Mouse (Mus musculus): ENCODE results near the gene Cfap43. TPM values are rescaled to one million over a fixed set of nuclear protein-coding genes. Genes with fewer than 3 reads are reported as not detected.
A peak's percentile ranks its signal among the peaks of the same experiment; 100 is the strongest.

Gene Cfap43
- polyA plus RNA-seq, 1 experiment = not detected

GRCm38 (mm10) chr19:47795009-47795728 is 123.9 kb downstream of the Cfap43 start:
- no peaks in the 10 kb centered on the region for H3K36me3 ChIP-seq (ENCODE audit: control insufficient read depth, insufficient read depth, low read length)
- H3K27me3 ChIP-seq (replicated peaks; ENCODE audit: control insufficient read depth, insufficient read depth, low read length) = no peaks in the 10 kb centered on the region
- DNase-seq = peak; percentile 61
- H3K4me1 ChIP-seq (ENCODE audit: control insufficient read depth, insufficient read depth, low read length) = no peaks in the 10 kb centered on the region
- H3K4me3 ChIP-seq (ENCODE audit: insufficient read depth, low read depth, low read length) = no peak overlapping the region
- TF ChIP-seq CTCF (conservative IDR thresholded peaks at IDR 0.05; ENCODE audit: insufficient read depth, insufficient read length, low read depth, low read length) (peak; percentile 72), POLR2A (IDR thresholded peaks at IDR 0.05; ENCODE audit: low read depth, low read length) (no peak)
- WGBS = 44% methylated on average over 15 of the region's 15 CpGs
- H3K27ac ChIP-seq (ENCODE audit: insufficient read depth, low read depth, low read length) = no peak overlapping the region

GRCm38 (mm10) chr19:47794331-47794730 is 124.8 kb downstream of the Cfap43 start:
- WGBS = 50% methylated on average over 5 of the region's 5 CpGs
- TF ChIP-seq POLR2A (IDR thresholded peaks at IDR 0.05; ENCODE audit: low read depth, low read length) (no peak), CTCF (conservative IDR thresholded peaks at IDR 0.05; ENCODE audit: insufficient read depth, insufficient read length, low read depth, low read length) (no peak)
- DNase-seq = no peak
- no peak overlapping the region for H3K4me3 ChIP-seq (ENCODE audit: insufficient read depth, low read depth, low read length)
- no peak overlapping the region for H3K27ac ChIP-seq (ENCODE audit: insufficient read depth, low read depth, low read length)
- no peaks in the 10 kb centered on the region for H3K36me3 ChIP-seq (ENCODE audit: control insufficient read depth, insufficient read depth, low read length)
- H3K27me3 ChIP-seq (replicated peaks; ENCODE audit: control insufficient read depth, insufficient read depth, low read length) = no peaks in the 10 kb centered on the region
- H3K4me1 ChIP-seq (ENCODE audit: control insufficient read depth, insufficient read depth, low read length) = no peaks in the 10 kb centered on the region

GRCm38 (mm10) chr19:47790316-47791020 is 128.6 kb downstream of the Cfap43 start:
- no peak for TF ChIP-seq POLR2A (IDR thresholded peaks at IDR 0.05; ENCODE audit: low read depth, low read length)
- TF ChIP-seq CTCF (conservative IDR thresholded peaks at IDR 0.05; ENCODE audit: insufficient read depth, insufficient read length, low read depth, low read length) = no peak
- Histone ChIP-seq H3K4me1 (ENCODE audit: control insufficient read depth, insufficient read depth, low read length) (no peaks in the 10 kb centered on the region), H3K27ac (ENCODE audit: insufficient read depth, low read depth, low read length) (no peak overlapping the region), H3K4me3 (ENCODE audit: insufficient read depth, low read depth, low read length) (no peak overlapping the region), H3K36me3 (ENCODE audit: control insufficient read depth, insufficient read depth, low read length) (no peaks in the 10 kb centered on the region), H3K27me3 (replicated peaks; ENCODE audit: control insufficient read depth, insufficient read depth, low read length) (no peaks in the 10 kb centered on the region)
- DNase-seq = no peak
- 74% methylated on average over 11 of the region's 11 CpGs for WGBS

- H3K4me3 ChIP-seq (ENCODE audit: insufficient read depth, low read depth, low read length) = no peak overlapping the region
- no peak for DNase-seq
- no peak overlapping the region for H3K27ac ChIP-seq (ENCODE audit: insufficient read depth, low read depth, low read length)
- no peaks in the 10 kb centered on the region for H3K27me3 ChIP-seq (replicated peaks; ENCODE audit: control insufficient read depth, insufficient read depth, low read length)
- 93% methylated on average over 6 of the region's 6 CpGs for WGBS
- no peaks in the 10 kb centered on the region for H3K36me3 ChIP-seq (ENCODE audit: control insufficient read depth, insufficient read depth, low read length)
- TF ChIP-seq POLR2A (IDR thresholded peaks at IDR 0.05; ENCODE audit: low read depth, low read length) (no peak), CTCF (conservative IDR thresholded peaks at IDR 0.05; ENCODE audit: insufficient read depth, insufficient read length, low read depth, low read length) (no peak)
- H3K4me1 ChIP-seq (ENCODE audit: control insufficient read depth, insufficient read depth, low read length) = no peaks in the 10 kb centered on the region
Measured at GRCm38 (mm10) chr19:47783898-47784297, 135.2 kb downstream of the Cfap43 start.

- H3K36me3 ChIP-seq (ENCODE audit: control insufficient read depth, insufficient read depth, low read length) = no peaks in the 10 kb centered on the region
- no peak overlapping the region for H3K27ac ChIP-seq (ENCODE audit: insufficient read depth, low read depth, low read length)
- no peak overlapping the region for H3K4me3 ChIP-seq (ENCODE audit: insufficient read depth, low read depth, low read length)
- no peaks in the 10 kb centered on the region for H3K27me3 ChIP-seq (replicated peaks; ENCODE audit: control insufficient read depth, insufficient read depth, low read length)
- WGBS = 73% methylated on average over 11 of the region's 11 CpGs
- H3K4me1 ChIP-seq (ENCODE audit: control insufficient read depth, insufficient read depth, low read length) = no peaks in the 10 kb centered on the region
- DNase-seq = no peak
- no peak for TF ChIP-seq POLR2A (IDR thresholded peaks at IDR 0.05; ENCODE audit: low read depth, low read length)
- no peak for TF ChIP-seq CTCF (conservative IDR thresholded peaks at IDR 0.05; ENCODE audit: insufficient read depth, insufficient read length, low read depth, low read length)
Measured at GRCm38 (mm10) chr19:47780972-47781371, 138.1 kb downstream of the Cfap43 start.

- Histone ChIP-seq H3K4me3 (ENCODE audit: insufficient read depth, low read depth, low read length) (no peak overlapping the region), H3K27me3 (replicated peaks; ENCODE audit: control insufficient read depth, insufficient read depth, low read length) (no peaks in the 10 kb centered on the region), H3K27ac (ENCODE audit: insufficient read depth, low read depth, low read length) (no peak overlapping the region), H3K36me3 (ENCODE audit: control insufficient read depth, insufficient read depth, low read length) (no peaks in the 10 kb centered on the region), H3K4me1 (ENCODE audit: control insufficient read depth, insufficient read depth, low read length) (no peaks in the 10 kb centered on the region)
- TF ChIP-seq CTCF (conservative IDR thresholded peaks at IDR 0.05; ENCODE audit: insufficient read depth, insufficient read length, low read depth, low read length) (no peak), POLR2A (IDR thresholded peaks at IDR 0.05; ENCODE audit: low read depth, low read length) (no peak)
- DNase-seq = no peak
- WGBS = 91% methylated on average over 7 of the region's 7 CpGs
Measured at GRCm38 (mm10) chr19:47780145-47780544, 138.9 kb downstream of the Cfap43 start.

- WGBS = 82% methylated on average over 6 of the region's 6 CpGs
- DNase-seq = no peak
- TF ChIP-seq POLR2A (IDR thresholded peaks at IDR 0.05; ENCODE audit: low read depth, low read length) (no peak), CTCF (conservative IDR thresholded peaks at IDR 0.05; ENCODE audit: insufficient read depth, insufficient read length, low read depth, low read length) (no peak)
- Histone ChIP-seq H3K4me3 (ENCODE audit: insufficient read depth, low read depth, low read length) (no peak overlapping the region), H3K36me3 (ENCODE audit: control insufficient read depth, insufficient read depth, low read length) (no peaks in the 10 kb centered on the region), H3K27me3 (replicated peaks; ENCODE audit: control insufficient read depth, insufficient read depth, low read length) (no peaks in the 10 kb centered on the region), H3K27ac (ENCODE audit: insufficient read depth, low read depth, low read length) (no peak overlapping the region), H3K4me1 (ENCODE audit: control insufficient read depth, insufficient read depth, low read length) (no peaks in the 10 kb centered on the region)
Measured at GRCm38 (mm10) chr19:47777847-47778246, 141.2 kb downstream of the Cfap43 start.

Measured in kidney, adult 2 months (tissue).